Mouse (Mus musculus): ENCODE data around the gene Vps33b. TPM values are rescaled to one million over a fixed set of nuclear protein-coding genes. Genes with fewer than 3 reads are reported as not detected.

Gene Vps33b
- 17.6 and 22.1 TPM in 2 replicates for polyA plus RNA-seq (2016; fragmentation: Nextera tagmentation; extraction: Ambion mirVana)

GRCm38 (mm10) chr7:80268897-80269750 is at the start of gene Vps33b:
TSS of gene Vps33b (plus strand) at chr7:80269649.
- Histone ChIP-seq H3K27me3 (replicated peaks) (no peaks in the 10 kb centered on the region), H3K36me3 (peaks cover 41% of the 10 kb centered on the region), H3K4me1 (peaks cover 10% of the 10 kb centered on the region), H3K4me3 (peak within 1 kb of the TSS; percentile 83), H3K27ac (no peak within 1 kb of the TSS), H3K4me2 (replicated peaks) (peak within 1 kb of the TSS; percentile 92), H3K9me3 (peaks cover 3% of the 10 kb centered on the region), H3K9ac (peak within 1 kb of the TSS; percentile 82)
- 5% methylated on average over 21 of the region's 21 CpGs for WGBS
- ATAC-seq (ENCODE audit: low FRiP score, low read depth), result peak; percentile 95

- Histone ChIP-seq H3K4me3 (no peak overlapping the region), H3K4me1 (0 out of 2 replicates have a peak, but pooled peaks cover 4% of the 10 kb centered on the region), H3K9ac (no peak overlapping the region), H3K9me3 (no peaks in the 10 kb centered on the region), H3K36me3 (peaks cover 89% of the 10 kb centered on the region), H3K27ac (no peak overlapping the region), H3K27me3 (replicated peaks) (no peaks in the 10 kb centered on the region), H3K4me2 (replicated peaks) (no peak overlapping the region)
- 97% methylated on average over 9 of the region's 9 CpGs for WGBS
- no peak for ATAC-seq (ENCODE audit: low FRiP score, low read depth)
Observed at GRCm38 (mm10) chr7:80220237-80220797, 49.1 kb upstream of the Vps33b start.

- Histone ChIP-seq H3K4me1 (no peaks in the 10 kb centered on the region), H3K27me3 (replicated peaks) (no peaks in the 10 kb centered on the region), H3K36me3 (peaks cover 86% of the 10 kb centered on the region), H3K9me3 (no peaks in the 10 kb centered on the region), H3K4me2 (replicated peaks) (no peak overlapping the region), H3K27ac (no peak overlapping the region), H3K9ac (no peak overlapping the region), H3K4me3 (no peak overlapping the region)
- ATAC-seq (ENCODE audit: low FRiP score, low read depth), result no peak
- WGBS, result 80% methylated on average over 4 of the region's 4 CpGs
Observed at GRCm38 (mm10) chr7:80221179-80221750, 48.2 kb upstream of the Vps33b start.

DNA sequence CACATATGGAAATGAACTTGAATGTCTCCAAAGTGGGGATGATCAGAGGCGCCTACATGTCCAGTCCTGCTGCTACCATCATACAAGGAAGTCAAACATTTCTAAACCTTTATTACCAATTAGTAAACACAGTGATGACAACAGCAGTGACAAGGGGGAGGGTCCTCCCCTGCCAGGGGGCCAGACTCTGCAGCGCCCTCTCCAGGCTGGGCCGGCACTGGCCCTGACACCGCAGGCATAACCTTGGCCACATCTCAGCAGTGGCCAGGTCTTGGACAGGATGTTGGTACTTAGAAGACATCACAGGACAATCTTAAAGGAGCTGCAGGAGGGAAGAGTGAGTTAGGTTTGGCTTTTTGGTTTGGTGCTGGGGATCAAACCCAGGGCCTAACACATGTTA is 42.4 kb upstream of the Vps33b start:
- Histone ChIP-seq H3K4me3 (no peak overlapping the region), H3K36me3 (peaks cover 47% of the 10 kb centered on the region), H3K4me2 (replicated peaks) (no peak overlapping the region), H3K9me3 (no peaks in the 10 kb centered on the region), H3K4me1 (peaks cover 12% of the 10 kb centered on the region), H3K9ac (no peak overlapping the region), H3K27ac (no peak overlapping the region), H3K27me3 (replicated peaks) (no peaks in the 10 kb centered on the region)
- ATAC-seq (ENCODE audit: low FRiP score, low read depth), result no peak
- WGBS, result 95% methylated on average over 4 of the region's 4 CpGs

DNA sequence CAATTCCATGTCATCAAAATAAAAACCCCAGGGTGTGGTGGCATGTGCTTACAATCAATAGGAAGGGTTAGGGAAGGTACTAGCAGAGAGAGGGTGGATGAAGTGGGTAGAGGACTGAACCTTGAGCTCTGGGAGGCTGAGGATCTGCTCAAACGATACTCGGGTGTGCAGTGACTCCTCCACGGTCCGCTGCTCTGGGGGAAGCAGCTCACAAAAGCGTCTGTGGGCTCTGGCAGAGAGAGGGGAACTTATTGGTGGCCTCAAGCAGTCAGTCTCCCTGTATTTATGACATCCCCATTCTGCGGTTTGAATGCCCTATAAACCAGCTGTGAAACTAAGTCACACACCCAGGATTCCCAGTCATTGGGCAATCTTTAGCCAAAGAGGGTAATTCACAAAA is 39.3 kb upstream of the Vps33b start:
- Histone ChIP-seq H3K36me3 (peaks cover 23% of the 10 kb centered on the region), H3K27ac (no peak overlapping the region), H3K4me3 (no peak overlapping the region), H3K4me2 (replicated peaks) (no peak overlapping the region), H3K9ac (no peak overlapping the region), H3K27me3 (replicated peaks) (no peaks in the 10 kb centered on the region), H3K9me3 (no peaks in the 10 kb centered on the region), H3K4me1 (peaks cover 20% of the 10 kb centered on the region)
- WGBS, result 19% methylated on average over 6 of the region's 6 CpGs
- no peak for ATAC-seq (ENCODE audit: low FRiP score, low read depth)

- 1% methylated on average over 29 of the region's 29 CpGs for WGBS
- H3K9ac ChIP-seq, result peak overlapping the region; percentile 57
- peaks cover 20% of the 10 kb centered on the region for H3K4me1 ChIP-seq
- no peaks in the 10 kb centered on the region for H3K9me3 ChIP-seq
- H3K27ac ChIP-seq, result no peak overlapping the region
- H3K36me3 ChIP-seq, result peaks cover 11% of the 10 kb centered on the region
- no peaks in the 10 kb centered on the region for H3K27me3 ChIP-seq (replicated peaks)
- H3K4me2 ChIP-seq (replicated peaks), result peak overlapping the region; percentile 90
- H3K4me3 ChIP-seq, result peak overlapping the region; percentile 67
- ATAC-seq (ENCODE audit: low FRiP score, low read depth), result peak; percentile 45
Observed at GRCm38 (mm10) chr7:80231971-80232488, 37.4 kb upstream of the Vps33b start.

- WGBS, result under 1% methylated on average over 56 of the region's 56 CpGs
- H3K9me3 ChIP-seq, result no peaks in the 10 kb centered on the region
Observed at GRCm38 (mm10) chr7:80232489-80233029, 36.9 kb upstream of the Vps33b start, which contains the start of the genes Cib1 and Gdpgp1. TSS of gene Cib1 (minus strand) at chr7:80232813. TSS of gene Gdpgp1 (plus strand) at chr7:80232865.

GRCm38 (mm10) chr7:80233799-80234198 is 35.6 kb upstream of the Vps33b start:
- Histone ChIP-seq H3K9ac (no peak overlapping the region), H3K27ac (no peak overlapping the region), H3K4me2 (replicated peaks) (peak overlapping the region; percentile 90), H3K36me3 (peaks cover 7% of the 10 kb centered on the region), H3K4me1 (peaks cover 20% of the 10 kb centered on the region), H3K27me3 (replicated peaks) (no peaks in the 10 kb centered on the region), H3K9me3 (no peaks in the 10 kb centered on the region), H3K4me3 (no peak overlapping the region)
- no peak for ATAC-seq (ENCODE audit: low FRiP score, low read depth)
- WGBS, result 84% methylated on average over 9 of the region's 9 CpGs

More at GRCm38 (mm10) chr7:80232489-80233029, 36.9 kb upstream of the Vps33b start, which contains the start of the genes Cib1 and Gdpgp1:
- H3K36me3 ChIP-seq, result peaks cover 6% of the 10 kb centered on the region
- H3K4me2 ChIP-seq (replicated peaks), result peak within 1 kb of the TSS; percentile 90
- H3K4me1 ChIP-seq, result peaks cover 20% of the 10 kb centered on the region
- no peaks in the 10 kb centered on the region for H3K27me3 ChIP-seq (replicated peaks)
- ATAC-seq (ENCODE audit: low FRiP score, low read depth), result peak; percentile 95
- H3K4me3 ChIP-seq, result peak within 1 kb of the TSS; percentile 67
- H3K9ac ChIP-seq, result peak within 1 kb of the TSS; percentile 72
- H3K27ac ChIP-seq, result no peak within 1 kb of the TSS

DNA sequence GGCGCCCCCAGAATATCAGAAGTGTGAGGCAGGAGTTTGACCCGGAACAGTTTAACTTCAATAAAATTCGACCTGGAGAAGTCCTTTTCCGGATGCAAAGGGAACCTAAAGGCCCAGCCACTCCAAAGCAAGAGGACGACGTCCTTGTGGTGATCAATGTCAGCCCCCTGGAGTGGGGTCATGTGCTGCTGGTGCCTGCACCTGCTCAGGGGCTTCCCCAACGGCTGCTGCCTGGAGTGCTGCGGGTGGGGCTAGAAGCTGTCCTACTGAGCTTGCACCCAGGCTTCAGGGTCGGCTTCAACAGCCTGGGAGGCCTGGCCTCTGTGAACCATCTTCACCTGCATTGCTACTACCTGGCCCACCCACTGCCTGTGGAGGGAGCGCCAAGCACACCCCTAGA is 30.9 kb upstream of the Vps33b start:
- Histone ChIP-seq H3K36me3 (peaks cover 28% of the 10 kb centered on the region), H3K27me3 (replicated peaks) (no peaks in the 10 kb centered on the region), H3K4me3 (no peak overlapping the region), H3K9me3 (no peaks in the 10 kb centered on the region), H3K9ac (no peak overlapping the region), H3K27ac (no peak overlapping the region), H3K4me1 (peaks cover 6% of the 10 kb centered on the region; the same call in 1 of the 2 replicates), H3K4me2 (replicated peaks) (no peak overlapping the region)
- 91% methylated on average over 10 of the region's 10 CpGs for whole genome bisulfite sequencing
- no peak for ATAC-seq (ENCODE audit: low FRiP score, low read depth)

GRCm38 (mm10) chr7:80241661-80242060 is 27.8 kb upstream of the Vps33b start:
- H3K27me3 ChIP-seq (replicated peaks), result no peaks in the 10 kb centered on the region
- ATAC-seq (ENCODE audit: low FRiP score, low read depth), result no peak
- no peak overlapping the region for H3K27ac ChIP-seq
- whole genome bisulfite sequencing, result 92% methylated on average over 4 of the region's 4 CpGs
- H3K4me3 ChIP-seq, result no peak overlapping the region
- H3K9me3 ChIP-seq, result no peaks in the 10 kb centered on the region
- H3K4me1 ChIP-seq, result no peaks in the 10 kb centered on the region
- no peak overlapping the region for H3K4me2 ChIP-seq (replicated peaks)
- H3K36me3 ChIP-seq, result peaks cover 28% of the 10 kb centered on the region
- H3K9ac ChIP-seq, result no peak overlapping the region

- H3K4me2 ChIP-seq (replicated peaks), result no peak overlapping the region
- WGBS, result 95% methylated on average over 4 of the region's 4 CpGs
Observed at GRCm38 (mm10) chr7:80244851-80245250, 24.6 kb upstream of the Vps33b start.

More at GRCm38 (mm10) chr7:80244851-80245250, 24.6 kb upstream of the Vps33b start:
- H3K4me1 ChIP-seq, result no peaks in the 10 kb centered on the region
- H3K4me3 ChIP-seq, result no peak overlapping the region
- no peak for ATAC-seq (ENCODE audit: low FRiP score, low read depth)
- no peak overlapping the region for H3K9ac ChIP-seq
- no peaks in the 10 kb centered on the region for H3K9me3 ChIP-seq
- no peaks in the 10 kb centered on the region for H3K27me3 ChIP-seq (replicated peaks)
- no peak overlapping the region for H3K27ac ChIP-seq
- peaks cover 13% of the 10 kb centered on the region for H3K36me3 ChIP-seq

All from neural tube, embryonic 12.5 days (tissue).